Mouse (Mus musculus) brain, embryonic 14.5 days (tissue): ENCODE measurements at regions not wholly inside any gene's neighbourhood (a gene's known extent, or its start where the extent isn't known, plus 50 kb on each side); places are given as distances from the start of the nearest gene placed in this dataset.

Experiments
- CTCF ChIP-seq: fragments of 200-500 bp; IDR thresholded peaks from 2 replicates; pipeline ENCODE4 v1.5.1; 2012; ENCODE audit warnings: inconsistent platforms, mild to moderate bottlenecking, moderate library complexity, borderline replicate concordance; ENCODE audit not compliant: insufficient read depth, insufficient read length; ENCODE audit errors: extremely low read depth
- POLR2A ChIP-seq: fragments of 200-500 bp; IDR thresholded peaks from 2 replicates; pipeline ENCODE4 v1.6.1; 2012; ENCODE audit warnings: mild to moderate bottlenecking, inconsistent platforms, borderline replicate concordance; ENCODE audit not compliant: poor library complexity, insufficient read depth, insufficient read length, severe bottlenecking; ENCODE audit errors: extremely low read depth

- TF ChIP-seq CTCF = no peak
- TF ChIP-seq POLR2A = no peak
Measured at GRCm38 (mm10) chr10:111609889-111610288, 103.8 kb downstream of the Phlda1 start.
